Mouse (Mus musculus): Measurements from ENCODE around the gene Fam69a.
"Not testable (repeated sequence)": the region's sequence is repeated elsewhere in the genome, so short reads cannot be mapped to it uniquely, and the experiment has no call there.

Fam69a gene

DNA sequence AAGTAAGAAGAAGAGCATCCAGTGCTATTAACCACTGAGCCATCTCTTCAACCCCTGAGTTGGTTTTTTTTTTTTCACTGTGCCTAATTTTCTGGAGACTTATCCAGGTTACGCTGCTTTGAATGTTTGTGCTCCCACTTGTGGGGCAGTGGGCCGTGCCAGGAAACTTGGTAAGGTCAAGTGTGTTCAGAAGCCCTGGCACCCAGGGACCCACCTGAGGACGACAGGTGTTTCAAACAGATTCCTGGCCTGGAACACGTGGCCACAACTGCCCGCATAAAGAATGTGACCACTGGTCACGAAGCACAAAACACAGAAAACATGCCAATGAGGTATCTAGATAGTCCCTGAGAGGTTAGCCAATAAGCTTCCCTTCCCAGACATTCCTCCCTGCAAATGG is 43.4 kb downstream of the Fam69a start:
- peak; percentile 48 for DNase-seq

DNA sequence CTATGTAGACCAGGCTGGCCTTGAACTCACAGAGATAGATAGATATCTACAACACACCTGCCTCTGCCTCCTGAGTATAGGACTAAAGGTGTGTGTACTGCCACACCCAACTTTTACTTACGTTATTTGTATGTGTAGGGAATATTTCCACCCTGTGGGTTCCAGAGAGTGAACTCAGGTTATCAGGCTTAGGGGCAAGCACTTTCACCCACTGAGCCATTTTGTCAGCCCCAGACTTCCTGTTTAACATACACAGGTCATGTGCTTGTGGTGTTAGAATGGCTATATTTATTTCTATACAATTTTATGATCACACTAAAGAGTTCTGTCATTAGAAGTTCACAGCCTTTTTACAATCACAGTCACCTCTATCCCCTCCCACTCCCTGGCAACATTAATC is 43.9 kb downstream of the Fam69a start:
- no peak for DNase-seq

GRCm38 (mm10) chr5:107941222-107941621 is 45.7 kb downstream of the Fam69a start:
- peak; percentile 72 for DNase-seq

DNA sequence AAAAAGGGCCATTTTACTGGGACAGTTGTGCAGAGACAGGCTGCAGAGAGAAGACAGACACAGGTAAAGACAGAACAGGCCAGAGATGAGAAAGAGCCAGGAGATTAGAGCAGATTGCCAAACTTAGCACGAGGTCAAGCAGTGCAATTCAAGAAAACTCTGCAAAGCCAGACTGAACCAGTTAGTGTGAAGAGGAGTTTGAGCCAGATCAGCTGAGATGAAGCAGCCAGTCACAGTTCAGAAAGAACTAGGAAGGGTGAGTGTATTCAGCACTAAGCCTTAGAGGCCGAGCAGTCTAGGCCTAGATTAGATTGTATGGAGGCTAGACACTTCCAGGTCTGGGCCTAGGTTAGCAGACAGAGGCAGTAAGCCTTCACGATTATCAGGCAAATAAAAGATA is 47.2 kb downstream of the Fam69a start:
- DNase-seq, result peak; percentile 28

DNA sequence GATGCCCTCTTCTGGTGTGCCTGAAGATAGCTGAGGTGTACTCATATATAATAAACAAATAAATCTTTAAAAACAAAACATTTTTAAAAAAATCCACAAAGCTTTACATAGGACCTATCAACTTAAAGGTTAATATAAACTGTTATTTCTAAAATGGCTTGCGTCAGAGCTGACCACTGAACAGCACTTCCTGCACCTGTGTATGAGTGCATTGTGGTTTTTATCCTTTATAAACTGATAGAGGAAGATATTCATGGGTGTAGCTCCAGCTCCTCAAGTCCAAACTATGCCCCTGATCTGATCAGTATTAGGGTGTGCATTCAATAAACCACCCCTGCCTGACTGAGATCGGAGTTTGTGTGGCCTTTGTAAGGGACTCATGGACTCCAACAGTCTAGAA is 48.0 kb downstream of the Fam69a start:
- no peak for DNase-seq

DNA sequence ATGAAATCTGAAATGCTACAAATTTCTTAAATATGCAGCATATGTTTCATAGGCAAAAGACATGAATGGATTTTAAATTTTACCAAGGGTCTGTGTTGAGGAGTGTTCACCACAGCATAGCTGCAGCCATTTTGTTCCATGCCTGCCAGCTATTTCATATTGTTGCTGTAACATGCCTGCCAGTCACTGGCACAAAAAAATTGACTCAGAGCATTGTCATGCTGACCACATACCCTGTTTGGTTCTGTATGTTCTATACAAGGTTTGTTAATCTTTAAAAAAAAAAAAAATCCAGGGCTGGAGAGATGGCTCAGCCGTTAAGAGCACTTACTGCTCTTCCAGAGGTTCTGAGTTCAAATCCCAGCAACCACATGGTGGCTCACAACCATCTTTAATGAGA is 48.4 kb downstream of the Fam69a start:
- DNase-seq, result not testable (repeated sequence)

GRCm38 (mm10) chr5:107936625-107937389 is 50.1 kb downstream of the Fam69a start:
- no peak for DNase-seq

DNA sequence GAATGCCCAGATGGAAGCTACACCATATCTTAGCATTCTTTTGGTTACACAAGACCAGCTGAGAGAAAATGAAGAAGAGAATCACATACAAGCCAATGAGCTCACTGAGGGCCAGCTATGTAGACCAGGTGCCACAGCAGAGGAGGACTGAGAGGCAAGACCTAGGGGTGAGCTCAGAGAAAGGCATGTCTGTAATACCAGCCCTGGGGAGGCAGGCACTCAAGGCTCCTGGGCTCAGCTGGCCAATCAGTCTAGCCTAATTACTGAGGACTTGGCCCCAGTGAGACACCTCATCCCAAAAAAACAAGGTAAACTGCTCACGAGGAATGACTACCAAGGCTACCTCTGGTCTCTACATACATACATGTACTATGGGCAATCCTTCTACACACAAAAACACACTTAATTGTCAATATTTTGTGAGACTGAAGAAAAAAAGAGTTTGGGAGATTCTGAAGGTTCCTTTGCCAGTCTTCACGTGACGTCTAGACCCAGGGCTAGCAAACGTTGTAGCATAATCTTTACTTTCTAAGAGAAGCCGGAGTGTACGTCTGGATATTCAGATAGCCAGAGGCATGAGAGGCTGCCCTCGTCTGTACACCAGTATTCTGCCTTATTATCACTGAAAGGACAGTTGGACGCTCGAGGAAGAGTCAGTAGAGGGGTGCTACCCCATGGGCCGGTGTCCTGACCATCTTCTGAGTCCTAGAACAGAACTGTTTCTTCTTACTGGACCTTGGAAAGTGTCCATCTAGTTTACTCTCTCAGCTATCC is 51.9 kb downstream of the Fam69a start:
- no peak for DNase-seq

DNA sequence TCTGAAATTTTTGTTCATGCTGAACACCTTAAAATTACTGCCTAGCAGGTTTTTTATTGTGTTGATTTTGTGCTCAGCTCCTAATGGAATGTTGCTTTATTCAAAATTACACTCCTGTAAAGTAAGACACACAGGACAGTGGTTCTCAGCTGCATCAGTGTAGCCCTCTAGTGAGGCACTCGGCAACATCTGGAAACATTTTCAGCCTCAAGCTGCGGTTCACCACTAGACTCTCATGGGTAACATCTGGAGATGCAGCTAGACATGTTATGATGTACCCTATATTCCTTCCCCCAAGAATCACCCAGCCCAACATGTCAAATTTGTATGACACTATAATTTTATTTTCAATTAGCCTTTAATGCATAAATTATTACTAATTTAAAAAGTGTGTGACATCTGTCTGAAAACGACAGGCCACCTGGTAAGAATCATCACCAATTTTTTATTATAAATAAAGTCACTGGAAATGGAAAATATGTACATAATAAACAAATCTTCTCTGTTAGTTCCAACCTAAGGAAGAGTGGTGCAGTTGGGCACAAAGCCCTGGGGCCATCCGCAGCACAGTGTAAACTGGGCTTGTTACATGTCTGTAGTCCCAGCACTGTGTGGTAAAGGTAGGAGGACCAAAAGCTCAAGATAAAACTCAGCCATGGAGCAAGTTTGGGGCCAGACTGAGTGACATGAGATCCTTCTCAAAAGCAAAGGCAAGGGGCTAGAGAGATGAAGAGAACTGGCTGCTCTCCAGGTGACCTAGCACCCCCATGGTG is 53.5 kb downstream of the Fam69a start:
- DNase-seq, result no peak

GRCm38 (mm10) chr5:107932556-107932955 is 54.3 kb downstream of the Fam69a start:
- DNase-seq, result no peak

DNA sequence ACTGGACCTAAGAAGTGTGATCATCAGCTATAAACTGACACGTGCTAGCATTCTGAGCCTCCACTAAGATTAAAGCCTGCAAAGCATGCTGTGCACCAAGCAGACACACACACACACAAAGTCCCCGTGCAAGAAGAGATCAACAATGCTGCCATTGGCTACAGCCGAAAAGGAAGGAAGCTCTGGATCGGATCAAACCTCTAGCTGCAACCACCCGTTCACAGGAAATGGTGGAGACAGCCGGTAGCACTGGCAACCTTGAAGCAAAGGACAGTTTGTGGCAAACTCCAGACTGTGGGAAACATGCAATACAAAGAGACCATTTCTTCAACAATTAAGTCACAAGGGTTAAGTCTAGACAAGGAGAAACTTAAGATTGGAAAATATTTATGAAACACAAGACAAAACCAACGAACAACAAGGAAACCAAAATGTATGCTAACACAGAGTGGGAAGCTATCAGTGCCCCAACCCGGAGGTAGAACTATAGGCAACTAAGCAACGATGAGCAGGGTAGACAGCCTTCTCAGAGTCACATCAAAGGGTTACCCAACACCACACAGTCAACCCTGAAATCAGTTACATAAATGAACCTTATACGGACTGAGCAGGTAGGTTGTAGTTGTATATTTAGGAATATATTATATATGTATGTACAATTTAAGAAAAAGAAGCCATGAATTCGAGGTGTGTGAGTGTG is 60.2 kb downstream of the Fam69a start:
- no peak for DNase-seq

DNA sequence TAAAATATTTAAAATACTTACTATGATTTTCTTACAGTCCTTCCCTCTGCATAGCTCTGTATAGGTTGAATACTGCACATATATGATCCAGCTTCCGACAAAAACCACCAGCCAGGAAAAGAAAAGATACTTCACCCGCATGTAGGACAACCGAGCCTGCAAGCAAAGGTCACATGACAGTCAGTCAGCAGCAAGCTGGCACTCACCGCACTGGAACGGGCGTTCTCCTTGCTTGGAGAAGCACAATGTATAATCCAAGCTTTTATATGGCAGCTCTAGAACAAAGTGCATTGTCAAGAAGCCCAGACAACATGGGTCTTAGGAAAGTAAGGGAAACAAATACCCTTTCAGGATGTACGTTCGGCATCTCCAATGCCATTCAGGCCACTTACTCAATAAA is 62.3 kb downstream of the Fam69a start:
- no peak for DNase-seq

- DNase-seq, result no peak
Observed at GRCm38 (mm10) chr5:107922836-107923235, 64.0 kb downstream of the Fam69a start.

GRCm38 (mm10) chr5:107921400-107922252 is 65.3 kb downstream of the Fam69a start:
- DNase-seq, result peak; percentile 83

- DNase-seq, result no peak
Observed at GRCm38 (mm10) chr5:107915280-107915679, 71.6 kb downstream of the Fam69a start.

DNA sequence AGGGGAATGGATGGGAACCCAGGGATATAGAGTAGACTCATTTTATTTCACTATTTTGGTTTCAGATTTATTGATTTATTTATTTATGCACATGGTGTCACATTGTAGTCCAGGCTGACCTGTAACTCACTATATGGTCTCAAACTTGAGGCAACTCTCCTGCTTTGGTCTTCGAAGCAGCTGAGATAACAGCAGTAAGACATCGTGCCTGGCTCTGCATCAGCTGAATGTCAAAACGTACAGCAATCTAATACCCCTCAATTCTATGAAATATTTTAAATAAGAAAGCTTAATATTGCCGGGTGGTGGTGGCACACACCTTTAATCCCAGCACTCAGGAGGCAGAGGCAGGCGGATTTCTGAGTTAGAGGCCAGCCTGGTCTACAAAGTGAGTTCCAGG is 75.9 kb downstream of the Fam69a start:
- no peak for DNase-seq

DNA sequence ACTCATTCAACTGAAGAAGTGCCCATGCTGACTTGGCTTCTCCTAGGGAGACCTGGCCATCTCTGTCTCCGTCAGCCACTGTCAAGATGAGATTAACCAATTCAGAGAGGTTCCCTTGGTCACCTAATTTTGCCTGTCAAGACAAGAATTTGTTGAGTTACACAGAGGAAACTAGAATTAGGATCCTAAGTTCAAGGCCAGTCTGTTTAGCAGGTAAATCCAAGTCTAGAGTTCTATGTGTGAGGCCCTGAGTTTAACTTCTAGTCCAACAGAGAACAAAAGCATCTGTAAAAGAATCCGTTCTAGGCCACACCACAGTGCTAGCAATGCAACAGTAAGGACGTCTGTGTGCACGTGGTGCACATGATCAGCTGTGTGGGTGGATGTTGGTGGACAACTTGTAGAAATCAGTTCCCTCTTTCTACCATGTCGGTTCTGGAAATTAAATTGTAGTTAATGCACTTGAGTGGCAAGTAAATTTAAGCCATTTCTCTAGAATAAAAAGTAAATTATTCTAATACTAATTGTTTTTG is 76.7 kb downstream of the Fam69a start:
- DNase-seq, result no peak

- DNase-seq, result no peak
Observed at GRCm38 (mm10) chr5:107909668-107910067, 77.2 kb downstream of the Fam69a start.

DNA sequence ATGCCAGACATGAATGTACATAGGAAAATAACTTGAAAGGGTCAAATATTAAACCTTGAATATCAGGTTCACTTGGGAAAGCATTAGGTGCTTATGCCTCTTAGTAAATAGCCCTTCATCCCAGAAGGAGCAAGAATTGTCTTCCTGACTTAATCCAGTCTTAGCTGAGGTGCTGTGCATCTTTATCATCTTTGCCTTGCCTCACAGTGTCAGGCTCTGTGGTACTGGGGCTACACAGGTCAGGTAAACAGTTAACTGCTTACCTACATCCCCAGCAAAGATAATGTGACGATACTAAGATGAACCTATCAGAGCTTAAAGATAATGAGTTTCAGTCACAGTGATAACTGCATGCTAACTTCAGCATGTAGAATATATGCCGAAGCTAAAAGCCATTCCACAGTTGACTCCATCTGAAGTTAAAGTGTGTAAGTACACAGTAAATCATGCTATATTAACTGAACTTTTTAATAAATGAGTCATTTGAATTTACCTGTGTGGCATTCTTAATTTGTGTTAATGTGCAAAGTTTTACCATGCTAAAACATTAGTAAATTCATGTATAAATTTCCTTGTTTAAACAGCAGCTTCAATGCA is 78.3 kb downstream of the Fam69a start:
- DNase-seq, result no peak

DNA sequence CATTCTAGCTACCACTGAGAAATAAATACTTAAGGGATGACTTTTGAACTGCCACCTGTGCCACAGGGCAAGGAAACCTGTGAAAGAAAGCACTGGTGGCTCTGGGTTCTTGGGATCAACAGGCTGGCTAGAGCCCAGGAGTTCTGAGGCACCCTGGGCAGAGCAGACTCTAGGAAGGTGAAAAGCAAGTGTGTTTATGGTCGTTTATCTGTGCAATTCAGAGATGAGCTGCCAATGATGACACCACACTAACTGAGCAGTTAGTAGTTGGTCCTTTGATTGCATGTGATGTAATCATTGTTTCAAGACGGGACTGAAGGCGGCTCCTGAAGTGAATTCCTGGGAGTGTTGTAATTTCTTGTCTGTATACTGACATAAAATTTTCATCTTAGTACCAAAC is 82.6 kb downstream of the Fam69a start:
- no peak for DNase-seq

DNA sequence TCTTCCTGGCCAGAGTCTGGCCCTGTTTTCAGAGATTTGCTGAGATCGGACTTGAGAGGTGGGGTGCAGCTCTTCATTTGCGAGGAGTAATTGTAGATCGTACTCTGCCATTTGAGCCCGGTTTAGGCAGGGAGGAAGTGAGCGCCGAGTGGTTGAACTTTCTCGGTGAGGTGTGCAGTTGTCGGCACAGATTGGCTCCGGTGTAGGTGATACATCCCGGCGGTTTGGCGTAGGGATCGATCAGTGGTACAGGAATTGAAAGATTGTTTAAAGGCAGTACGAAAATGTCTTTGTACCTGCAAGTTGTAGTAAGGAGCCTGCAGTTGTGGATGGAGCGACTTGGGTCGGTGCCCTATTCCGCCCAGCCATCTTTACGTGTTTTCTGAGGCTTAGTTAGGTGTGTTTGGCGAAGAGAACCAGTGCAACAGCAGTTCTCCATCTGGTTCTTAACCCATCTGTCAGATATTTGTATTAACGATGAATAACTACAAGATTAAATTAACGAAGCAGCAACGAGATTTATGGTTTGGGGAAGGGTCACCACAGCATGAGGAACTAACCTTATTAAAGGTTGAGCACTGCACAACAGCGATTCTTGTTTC is 85.8 kb downstream of the Fam69a start:
- no peak for DNase-seq

Measured in lung, postnatal 10 days (tissue).